Mouse (Mus musculus): ENCODE measurements at regions not wholly inside any gene's neighbourhood (a gene's known extent, or its start where the extent isn't known, plus 50 kb on each side); places are given as distances from the start of the nearest gene placed in this dataset.

DNA sequence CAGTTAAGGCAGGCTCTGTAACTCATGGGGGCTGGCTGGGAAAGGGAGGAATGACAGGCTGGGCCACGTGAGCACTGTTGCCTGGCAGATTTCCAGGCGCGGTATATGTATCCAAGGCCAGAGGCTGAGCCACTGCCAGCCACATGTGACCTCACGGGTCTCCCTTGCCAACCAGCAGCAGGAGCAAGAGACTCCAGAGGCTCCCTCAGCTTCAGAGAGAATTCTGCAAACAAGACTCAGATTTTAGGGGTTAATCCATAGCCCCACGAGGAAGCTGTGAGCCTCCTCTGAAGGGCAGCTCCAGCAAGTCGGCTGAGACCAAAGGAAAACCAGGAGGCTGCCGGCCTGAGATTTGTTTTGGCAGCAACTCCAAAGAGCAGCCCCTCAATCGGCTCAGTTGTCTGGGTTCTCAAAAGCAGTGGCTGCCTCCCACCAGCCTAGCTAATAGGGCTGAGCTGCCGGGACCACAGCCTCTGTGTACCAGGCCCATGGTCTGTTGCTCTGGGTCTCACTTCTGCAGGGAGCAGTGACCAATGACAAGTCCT is 264.0 kb upstream of the Cadm1 start:
- CTCF ChIA-PET = no interaction called here

DNA sequence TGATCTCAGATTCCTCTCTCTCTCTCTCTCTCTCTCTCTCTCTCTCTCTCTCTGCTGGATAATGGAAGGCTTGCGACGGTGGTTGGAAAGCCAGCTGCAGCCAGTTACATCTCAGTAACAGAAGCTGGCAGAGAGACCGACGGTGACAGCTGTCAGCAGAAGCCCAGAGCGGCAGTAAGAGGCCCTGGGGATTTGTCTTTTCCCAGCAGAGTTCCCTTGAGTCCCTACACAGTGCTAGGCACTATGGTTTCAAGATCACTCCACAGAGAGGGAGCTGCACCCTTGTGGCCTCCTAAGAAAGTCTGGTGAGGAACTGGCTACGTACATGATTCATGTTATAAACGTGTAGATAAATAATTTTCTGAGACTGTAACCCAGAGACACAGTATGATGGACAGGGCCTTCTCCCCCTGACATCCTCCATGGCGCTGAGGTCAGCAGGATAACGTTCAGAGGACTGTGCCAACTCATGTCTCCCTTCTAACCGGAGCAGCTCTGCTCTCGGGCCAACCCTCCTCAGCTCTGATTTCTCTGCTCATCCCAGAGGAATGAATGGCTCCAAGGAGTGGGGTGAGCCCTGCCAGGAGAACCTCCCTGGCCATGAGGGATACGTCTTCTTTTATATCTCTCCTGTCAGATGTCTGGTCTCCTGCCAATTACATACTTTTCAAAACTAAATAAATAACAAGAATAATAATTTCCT is 253.5 kb upstream of the Cadm1 start:
- CTCF ChIA-PET = no interaction called here

DNA sequence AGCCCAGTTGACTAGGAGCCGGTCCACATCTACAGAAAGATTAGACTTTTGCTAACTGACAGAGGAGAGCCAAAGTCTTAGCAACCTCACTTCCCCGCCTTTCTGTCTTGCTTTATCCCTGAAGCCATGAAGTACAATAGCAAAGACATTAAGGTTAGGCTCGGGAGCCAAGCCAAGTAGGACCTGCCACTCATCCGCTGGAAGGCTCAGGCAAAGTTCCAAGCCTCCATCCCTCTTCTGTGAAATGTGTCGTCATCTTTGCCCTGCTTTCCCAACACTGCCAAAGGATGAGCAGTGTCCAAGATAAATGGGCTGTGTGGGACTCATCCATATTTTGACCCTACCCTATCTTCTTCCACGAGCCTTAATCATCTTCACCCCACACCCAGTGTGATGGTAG is 250.6 kb upstream of the Cadm1 start:
- CTCF ChIA-PET = no interaction called here

DNA sequence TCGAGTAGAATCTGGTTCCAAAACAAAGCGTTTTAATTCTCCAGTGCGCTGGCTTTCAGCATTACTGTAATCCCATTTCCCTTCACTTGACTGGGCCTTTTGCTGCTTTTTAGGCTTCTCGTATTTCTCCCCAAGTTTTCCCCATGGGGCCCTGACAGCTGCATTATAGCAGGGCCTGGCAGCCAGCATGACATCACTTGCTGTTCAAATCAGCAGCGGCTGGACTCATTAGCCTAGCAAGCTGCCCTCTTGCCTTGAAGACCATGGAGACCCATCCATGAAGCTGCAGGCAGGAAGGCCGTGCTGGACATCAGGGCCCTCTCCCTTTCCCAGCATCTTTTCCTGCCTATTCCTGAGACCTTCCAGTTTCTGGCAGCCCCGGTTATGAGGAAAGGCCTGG is 249.8 kb upstream of the Cadm1 start:
- CTCF ChIA-PET = no interaction called here

DNA sequence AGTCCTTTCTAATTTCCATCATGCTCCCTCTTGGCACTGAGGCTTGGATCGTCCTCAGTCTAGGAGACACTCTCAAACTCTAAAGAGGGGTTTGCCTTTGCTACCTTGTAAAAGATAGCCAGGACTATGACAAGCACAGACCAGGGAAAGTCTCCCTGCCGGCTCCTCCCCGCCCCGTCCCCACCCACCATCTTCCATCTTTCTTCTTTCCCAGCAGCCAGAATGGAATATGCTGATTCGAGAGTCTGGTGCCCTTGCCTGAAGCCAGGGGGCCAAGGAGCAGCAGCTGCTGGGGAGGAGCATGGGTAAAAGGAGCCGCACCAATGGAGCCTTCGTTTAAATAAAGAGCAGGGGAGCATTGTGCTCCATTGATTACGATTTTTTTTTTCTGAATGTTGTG is 249.4 kb upstream of the Cadm1 start:
- CTCF ChIA-PET = no interaction called here

DNA sequence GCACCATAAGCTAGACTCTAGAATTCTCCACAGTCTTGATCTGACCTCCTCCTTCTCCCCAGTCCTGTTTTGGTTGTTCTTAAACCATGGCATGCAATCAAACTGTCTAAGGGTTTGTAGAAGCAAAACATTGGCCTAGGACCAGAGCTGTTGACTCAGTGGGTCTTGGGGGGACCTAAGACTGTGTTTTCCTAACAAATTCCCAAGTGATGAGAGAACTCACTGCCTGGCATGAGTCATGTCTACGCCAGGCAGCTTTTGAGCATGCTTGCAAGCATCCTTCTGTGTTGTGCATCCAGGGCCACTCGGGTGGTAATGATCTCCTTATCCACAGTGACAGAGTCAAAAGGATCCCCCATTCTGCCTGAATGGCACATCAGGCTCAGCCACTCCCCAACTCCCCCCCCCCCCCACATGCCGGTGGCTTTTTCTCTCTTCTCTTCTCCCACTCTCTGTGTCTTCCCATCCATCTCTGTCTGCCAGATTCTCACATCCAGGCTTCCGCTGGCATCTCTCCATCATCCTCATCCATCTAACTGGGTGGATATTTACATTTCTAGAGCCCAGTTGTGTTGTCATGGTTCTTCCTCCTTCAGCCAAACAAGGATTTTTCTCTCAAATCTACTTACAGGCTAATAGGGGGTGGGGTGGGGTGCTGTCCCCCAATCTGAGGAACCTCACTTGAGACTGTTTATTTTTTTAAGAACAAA is 246.1 kb upstream of the Cadm1 start:
- CTCF ChIA-PET = no interaction called here

DNA sequence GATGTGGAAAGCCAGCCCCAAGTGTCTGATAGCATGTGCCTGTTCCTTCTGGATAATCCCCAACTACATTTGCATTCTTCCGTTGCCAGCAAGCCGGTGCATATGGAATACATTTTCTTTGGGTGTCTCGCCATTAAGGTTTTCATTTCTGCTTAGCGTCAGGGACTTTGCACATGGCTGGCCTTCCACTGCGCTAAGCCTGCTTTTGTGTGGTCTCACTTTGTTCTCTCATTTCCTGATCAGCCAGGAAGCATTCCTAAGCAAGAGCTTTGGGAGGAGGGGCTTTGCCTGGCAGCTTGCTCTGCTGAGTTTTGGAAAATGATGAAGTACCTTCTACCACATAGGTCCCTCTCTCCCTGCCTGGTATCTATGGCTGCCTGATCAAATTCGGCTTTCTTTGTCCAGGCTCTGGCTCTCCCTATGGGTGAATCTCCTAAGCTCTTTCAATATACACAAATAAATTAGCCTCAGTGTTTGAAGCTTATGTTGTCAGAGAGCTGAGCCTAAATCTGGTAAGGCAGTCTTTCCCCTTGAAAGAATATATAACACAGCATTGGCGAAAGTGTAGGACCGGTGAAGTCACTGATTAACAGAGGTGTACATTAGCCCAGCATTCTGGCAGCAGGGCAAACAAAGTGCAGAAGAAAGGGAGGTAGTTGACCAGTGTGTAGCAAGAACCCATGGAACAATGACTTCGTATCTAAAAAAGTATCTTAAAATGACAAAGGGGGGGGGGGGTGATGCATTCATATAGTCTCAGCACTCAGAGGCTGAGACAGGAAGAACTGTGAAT is 242.8 kb upstream of the Cadm1 start:
- CTCF ChIA-PET = no interaction called here

DNA sequence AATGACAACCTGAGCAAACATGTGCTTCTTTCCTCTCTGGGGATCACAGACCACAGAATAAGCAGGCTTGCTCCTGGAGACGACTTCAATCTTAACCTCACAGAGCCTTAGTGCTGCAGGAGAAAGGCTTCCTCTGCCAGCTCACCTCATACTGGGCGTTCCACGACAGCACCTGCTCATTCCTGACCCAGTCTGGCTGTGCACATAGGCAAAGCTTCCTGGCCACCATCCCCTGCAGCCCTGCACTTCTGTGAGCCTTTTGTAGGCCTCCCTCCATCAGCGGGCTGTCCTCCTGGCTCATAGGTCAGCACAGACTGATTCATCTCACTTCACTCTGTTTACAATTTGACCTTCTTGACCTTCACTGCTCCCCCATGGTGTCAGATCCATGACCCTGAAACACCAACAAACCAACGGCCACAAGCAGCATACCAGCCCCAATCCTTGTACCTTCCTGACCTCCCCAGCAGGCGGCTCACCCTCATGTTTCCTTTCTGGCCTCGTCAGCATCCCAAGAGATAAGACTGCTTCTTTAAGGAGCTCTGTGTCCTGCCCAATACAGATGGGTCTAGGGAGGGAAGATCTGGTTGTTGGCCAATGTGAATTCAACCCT is 241.3 kb upstream of the Cadm1 start:
- CTCF ChIA-PET = no interaction called here

DNA sequence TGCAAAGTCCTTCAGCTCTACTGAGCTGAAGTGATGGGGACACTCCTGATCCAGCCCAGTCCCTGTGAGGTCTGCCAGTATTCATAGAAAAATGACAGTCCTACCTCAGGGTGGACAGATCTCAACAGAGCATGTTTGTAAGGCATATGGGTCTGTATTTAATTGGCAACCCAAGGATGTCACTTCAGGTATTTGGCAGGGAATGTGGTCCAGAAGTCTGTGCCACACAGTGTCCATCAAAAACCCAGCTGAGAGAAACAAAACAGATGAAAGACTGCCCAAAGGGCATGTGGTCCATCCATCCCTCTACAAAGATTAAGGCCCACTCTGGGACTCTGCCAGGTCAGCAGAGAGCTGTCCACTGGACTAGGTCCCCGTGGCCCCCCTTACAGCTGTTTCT is 229.3 kb upstream of the Cadm1 start:
- CTCF ChIA-PET = no interaction called here

DNA sequence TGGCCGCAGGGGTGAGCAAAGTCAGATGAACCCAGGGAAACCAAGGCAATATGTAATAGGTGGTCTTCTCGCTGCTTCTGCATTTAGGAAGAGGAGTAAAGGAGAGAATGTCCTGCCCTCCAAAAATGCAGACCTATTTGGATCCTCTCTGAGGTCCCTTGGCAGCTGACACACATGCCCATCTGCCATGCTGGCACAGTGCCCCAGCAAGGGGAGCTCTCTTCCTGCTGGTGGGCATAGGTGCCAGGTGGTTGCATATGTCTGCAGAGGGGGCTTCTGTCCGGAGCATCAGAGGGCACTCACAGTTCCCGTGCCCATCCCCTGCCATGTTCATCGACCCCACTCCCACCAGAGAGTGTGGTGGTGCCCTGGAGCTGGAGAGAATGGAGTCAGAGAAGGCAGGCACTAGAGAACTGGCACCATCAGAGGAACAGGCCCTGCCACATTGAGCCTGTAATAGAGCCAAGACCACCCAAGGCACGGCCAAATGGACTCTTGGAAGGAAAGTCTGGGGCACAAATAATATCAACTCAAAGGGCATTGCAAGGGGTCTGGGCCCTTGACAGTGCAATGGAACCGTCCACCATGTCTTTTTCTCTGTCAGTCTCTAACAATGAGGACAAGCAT is 222.7 kb upstream of the Cadm1 start:
- CTCF ChIA-PET = no interaction called here

DNA sequence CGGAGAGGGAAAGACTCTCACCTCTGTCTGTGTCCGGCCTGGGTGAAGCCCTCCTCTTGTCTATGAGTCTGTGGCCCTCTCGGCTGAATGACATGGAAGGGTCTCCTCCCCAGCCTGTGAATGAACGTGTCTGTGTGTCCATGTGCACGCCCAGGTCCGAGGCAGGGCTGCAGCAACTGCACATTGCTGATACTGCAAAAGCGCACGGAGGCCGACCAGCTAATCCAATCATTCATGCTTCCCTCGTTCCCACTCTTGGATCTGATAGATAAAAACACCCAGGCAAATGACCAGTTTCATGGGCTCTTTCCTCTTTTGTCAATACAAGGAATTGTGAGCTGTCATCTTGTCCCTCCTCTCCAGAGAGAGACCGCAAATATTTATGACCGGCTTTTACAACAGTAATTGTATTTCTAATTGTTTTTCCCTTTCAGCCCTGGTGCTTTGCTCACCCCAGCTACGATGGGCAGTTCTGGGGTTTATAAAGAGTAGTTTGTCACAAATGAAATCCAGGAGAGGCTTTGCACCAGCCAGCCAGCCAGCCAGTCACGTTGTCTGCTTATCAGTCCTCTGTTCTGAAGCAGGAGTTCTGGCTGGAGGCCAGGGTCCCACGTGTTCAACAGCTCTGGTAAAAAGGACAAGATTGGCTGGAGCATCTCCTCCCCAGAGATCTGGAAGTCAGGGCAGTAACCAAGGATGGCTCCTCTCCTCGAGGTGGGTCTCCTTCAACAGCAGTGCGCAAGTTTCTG is 222.0 kb upstream of the Cadm1 start:
- CTCF ChIA-PET = no interaction called here

DNA sequence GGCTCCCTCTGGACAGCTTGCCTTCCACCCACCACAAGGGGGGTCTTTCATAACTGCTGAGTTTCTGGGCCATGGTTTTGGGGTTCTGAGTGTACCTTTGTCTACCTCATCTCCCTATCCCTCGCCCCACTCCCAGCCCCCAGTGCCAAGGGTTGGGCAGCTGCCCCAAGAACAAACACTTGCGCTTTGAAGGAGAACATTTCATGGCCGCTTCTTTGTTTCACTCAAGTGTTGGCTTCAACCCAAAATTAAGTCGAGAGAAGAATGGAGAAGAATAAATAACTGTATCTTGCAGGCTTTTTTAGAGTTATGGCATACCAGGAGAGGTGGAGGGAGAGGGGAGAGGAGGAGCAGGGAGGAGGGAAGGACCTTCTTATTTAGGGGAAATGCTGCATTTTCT is 216.5 kb upstream of the Cadm1 start:
- CTCF ChIA-PET = no interaction called here

DNA sequence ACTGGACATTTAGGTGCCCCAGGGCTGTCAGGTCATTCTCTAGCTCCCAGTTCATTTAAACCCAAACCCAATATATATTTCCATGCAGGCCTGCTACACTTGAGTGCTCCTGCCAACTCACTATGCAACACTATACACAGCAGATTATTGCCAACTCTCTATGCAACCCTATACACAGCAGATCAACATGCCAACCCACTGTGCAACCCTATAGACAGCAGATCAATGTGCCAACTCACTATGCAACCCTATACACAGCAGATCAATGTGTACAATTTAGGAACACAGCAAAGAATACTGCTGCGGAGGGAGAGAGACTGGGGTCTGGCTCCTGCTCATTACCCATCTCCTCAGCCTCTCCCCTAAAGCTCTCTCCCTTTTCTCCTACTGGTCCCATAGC is 215.7 kb upstream of the Cadm1 start:
- CTCF ChIA-PET = no interaction called here

DNA sequence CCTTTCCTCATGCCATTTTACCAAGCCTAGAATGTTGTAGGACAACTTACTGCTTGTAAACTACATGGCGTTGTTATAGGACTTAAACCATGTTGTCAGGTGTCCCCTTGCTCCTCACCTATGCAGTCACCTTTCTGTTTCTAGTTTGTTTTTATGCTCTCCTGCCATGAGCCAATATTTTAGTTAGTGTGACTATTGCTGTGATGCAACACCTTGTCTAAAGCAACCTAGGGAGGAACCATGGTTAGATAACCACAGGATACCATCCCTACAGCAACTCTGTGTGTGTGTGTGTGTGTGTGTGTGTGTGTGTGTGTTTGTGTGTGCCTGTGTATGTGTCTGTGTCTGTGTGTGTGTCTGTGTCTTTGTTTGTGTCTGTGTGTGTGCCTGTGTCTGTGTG is 209.6 kb upstream of the Cadm1 start:
- CTCF ChIA-PET = no interaction called here

DNA sequence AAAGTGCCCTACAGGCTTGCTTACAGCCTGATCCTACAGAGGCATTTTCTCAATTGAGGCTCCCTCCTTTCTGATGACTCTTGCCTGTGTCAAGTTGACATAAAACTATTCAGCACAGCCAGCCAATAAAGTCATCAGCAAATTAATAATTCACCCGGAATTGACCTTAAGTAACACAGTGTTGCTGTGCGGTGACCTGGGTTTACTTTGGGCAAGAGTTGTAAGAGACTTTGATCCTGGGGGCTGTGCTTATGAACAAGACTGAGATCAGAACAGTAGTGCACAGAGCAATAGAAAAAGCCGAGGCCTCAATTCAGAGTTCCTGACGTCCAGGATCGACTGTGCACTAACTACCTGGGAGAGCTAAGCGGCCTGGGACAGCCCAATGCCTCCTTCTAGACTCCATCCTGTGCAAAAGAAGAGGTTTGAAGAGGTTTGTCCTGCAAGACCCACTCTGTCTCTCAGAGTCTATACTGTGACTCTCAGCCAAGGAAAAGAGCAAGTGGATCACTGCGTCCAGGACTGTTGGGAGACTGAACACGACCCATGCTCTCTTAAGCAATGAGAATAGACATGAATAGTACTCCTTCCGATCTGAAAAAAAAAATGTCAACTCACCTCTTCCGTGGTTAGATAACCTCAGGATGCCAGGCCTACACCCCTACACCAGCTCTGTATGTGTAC is 208.7 kb upstream of the Cadm1 start:
- CTCF ChIA-PET = no interaction called here

DNA sequence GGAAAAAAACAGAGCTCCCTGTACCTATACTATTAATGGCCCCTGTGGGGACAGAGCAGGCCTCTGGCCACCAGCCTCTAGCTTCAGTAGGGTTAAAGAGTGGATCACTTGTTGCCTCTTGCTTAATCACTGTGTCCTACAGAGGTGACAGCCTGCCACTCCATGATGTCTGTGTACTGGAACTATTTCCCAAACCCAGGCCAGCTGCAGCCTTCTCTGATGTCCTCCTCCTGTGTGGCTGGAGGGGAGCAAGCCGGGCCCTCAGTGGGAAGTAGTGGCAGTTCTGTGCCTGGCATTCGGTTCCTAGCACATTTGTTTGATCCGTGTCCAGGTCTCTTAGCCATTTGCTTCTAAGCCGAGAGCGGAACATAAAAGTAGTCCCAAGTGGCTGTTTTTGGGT is 207.7 kb upstream of the Cadm1 start:
- CTCF ChIA-PET = no interaction called here

DNA sequence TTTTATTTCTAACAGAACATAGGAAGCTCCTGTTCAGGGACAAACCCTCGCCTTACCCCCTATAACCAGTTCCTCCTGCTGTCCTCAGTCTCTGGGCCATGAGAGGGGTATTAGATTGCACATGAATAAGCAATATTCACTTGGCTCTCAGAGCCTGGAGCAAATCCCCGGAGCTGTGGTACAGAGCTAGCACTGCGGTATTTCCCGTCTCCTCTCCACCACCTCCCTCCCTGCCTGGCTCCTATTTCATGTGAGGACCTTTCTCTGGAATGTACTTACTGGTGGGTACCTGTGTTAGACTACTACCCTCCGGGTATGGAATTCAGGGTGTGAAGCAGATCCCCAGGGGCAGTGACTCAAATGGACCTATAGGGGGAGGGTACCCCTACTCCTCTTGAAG is 206.9 kb upstream of the Cadm1 start:
- CTCF ChIA-PET = no interaction called here

DNA sequence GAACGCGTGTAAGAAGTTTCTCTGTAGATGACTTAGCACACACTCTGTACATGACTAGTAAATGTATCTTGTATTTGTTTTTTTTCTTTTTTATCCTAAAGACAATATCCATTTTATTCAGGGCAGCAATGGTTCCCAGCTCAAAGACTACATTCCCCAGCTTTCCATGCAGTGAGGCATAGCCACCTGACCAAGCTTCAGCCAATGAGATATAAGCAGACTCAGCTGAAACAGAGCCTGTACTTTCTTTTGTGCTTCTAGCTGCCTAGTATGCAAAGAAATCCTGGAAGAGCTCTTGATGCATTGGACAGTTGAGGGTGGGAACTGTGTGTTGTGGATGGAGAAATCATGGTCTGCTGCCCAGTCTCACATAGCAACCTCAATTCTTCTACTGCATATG is 202.4 kb upstream of the Cadm1 start:
- CTCF ChIA-PET = no interaction called here

DNA sequence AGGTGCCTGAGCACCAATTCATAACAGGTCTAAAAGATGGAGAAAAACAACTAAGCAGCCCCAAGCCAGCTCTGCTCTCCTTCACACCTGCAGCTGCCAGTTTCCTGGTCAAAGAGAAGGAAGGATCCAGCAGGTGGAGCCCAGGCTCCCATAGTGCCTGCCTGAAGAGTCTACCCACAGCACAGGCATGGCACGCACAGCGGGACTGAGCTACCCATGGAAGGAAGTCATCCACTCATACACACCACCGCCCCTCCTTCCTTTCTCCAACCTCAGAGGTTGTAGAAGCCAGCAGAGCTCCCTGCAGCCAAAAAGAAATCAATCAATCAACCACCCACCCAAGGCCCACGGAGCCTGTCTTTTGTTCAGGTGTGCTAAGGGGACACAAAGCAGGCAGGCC is 197.0 kb upstream of the Cadm1 start:
- CTCF ChIA-PET = interaction anchor here (0.6 kb wide), 1 partner anchor 338 kb away, joined by 4 read pairs; no protein-coding TSS in a partner anchor

DNA sequence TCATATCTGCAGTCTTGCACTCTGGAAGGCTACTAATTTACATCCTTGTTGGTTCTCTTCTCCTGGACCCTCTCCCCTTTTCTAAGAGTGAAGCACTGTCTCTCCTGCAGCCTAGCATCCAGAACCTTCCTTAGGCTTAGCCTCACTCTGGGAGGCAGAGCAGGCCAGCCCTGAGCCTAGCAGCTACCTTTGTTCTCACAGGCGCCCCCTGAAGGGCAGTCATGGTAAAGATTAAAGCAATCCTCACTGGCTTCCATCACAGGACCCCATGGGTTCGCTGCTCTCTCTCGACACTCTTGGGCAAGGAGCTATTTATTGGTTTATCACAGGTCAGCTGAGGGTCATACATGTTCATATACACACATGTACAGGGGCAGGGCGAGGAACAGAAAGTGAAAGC is 191.8 kb upstream of the Cadm1 start:
- CTCF ChIA-PET = no interaction called here
